Mouse (Mus musculus): ENCODE measurements around the gene 4930548H24Rik.
"Not testable (repeated sequence)": the region's sequence is repeated elsewhere in the genome, so short reads cannot be mapped to it uniquely, and the experiment has no call there.

The 4930548H24Rik gene

GRCm38 (mm10) chr5:31485440-31485839 is at the start of gene 4930548H24Rik:
Gene 4930548H24Rik (plus strand): TSS chr5:31485740.
- no peak for DNase-seq (ENCODE audit: low read depth, low spot score)

- peak; percentile 29 for DNase-seq (ENCODE audit: low read depth, low spot score)
Observed at GRCm38 (mm10) chr5:31451336-31451735, 34.2 kb upstream of the 4930548H24Rik start.

- DNase-seq (ENCODE audit: low read depth, low spot score) = peak; percentile 92
Observed at GRCm38 (mm10) chr5:31451878-31452561, 33.5 kb upstream of the 4930548H24Rik start, which contains the start of gene Zfp512. Gene Zfp512 (plus strand): TSS chr5:31452431.

- DNase-seq (ENCODE audit: low read depth, low spot score) = no peak
Observed at GRCm38 (mm10) chr5:31452562-31452878, 33.0 kb upstream of the 4930548H24Rik start.

- peak; percentile 15 for DNase-seq (ENCODE audit: low read depth, low spot score)
Observed at GRCm38 (mm10) chr5:31452886-31453410, 32.6 kb upstream of the 4930548H24Rik start.

GRCm38 (mm10) chr5:31467798-31468197 is 17.7 kb upstream of the 4930548H24Rik start:
- no peak for DNase-seq (ENCODE audit: low read depth, low spot score)

GRCm38 (mm10) chr5:31469711-31470110 is 15.8 kb upstream of the 4930548H24Rik start:
- DNase-seq (ENCODE audit: low read depth, low spot score) = no peak

- DNase-seq (ENCODE audit: low read depth, low spot score) = peak; percentile 55
Observed at GRCm38 (mm10) chr5:31470334-31470733, 15.2 kb upstream of the 4930548H24Rik start.

GRCm38 (mm10) chr5:31480536-31480935 is 5.0 kb upstream of the 4930548H24Rik start:
- no peak for DNase-seq (ENCODE audit: low read depth, low spot score)

- DNase-seq (ENCODE audit: low read depth, low spot score) = no peak
Observed at GRCm38 (mm10) chr5:31487889-31488288, 2.3 kb downstream of the 4930548H24Rik start.

- no peak for DNase-seq (ENCODE audit: low read depth, low spot score)
Observed at GRCm38 (mm10) chr5:31489116-31489769, 3.7 kb downstream of the 4930548H24Rik start.

- DNase-seq (ENCODE audit: low read depth, low spot score) = no peak
Observed at GRCm38 (mm10) chr5:31492031-31492430, 6.5 kb downstream of the 4930548H24Rik start.

GRCm38 (mm10) chr5:31494513-31495297 is 9.2 kb downstream of the 4930548H24Rik start, which contains the start of gene Gpn1:
Gene Gpn1 (plus strand): TSS chr5:31494741.
- DNase-seq (ENCODE audit: low read depth, low spot score) = peak; percentile 88

GRCm38 (mm10) chr5:31504843-31505242 is 19.3 kb downstream of the 4930548H24Rik start:
- no peak for DNase-seq (ENCODE audit: low read depth, low spot score)

- DNase-seq (ENCODE audit: low read depth, low spot score) = no peak
Observed at GRCm38 (mm10) chr5:31512481-31512880, 26.9 kb downstream of the 4930548H24Rik start.

- DNase-seq (ENCODE audit: low read depth, low spot score) = peak; percentile 42
Observed at GRCm38 (mm10) chr5:31520556-31520955, 35.0 kb downstream of the 4930548H24Rik start.

GRCm38 (mm10) chr5:31526354-31527116 is 41.0 kb downstream of the 4930548H24Rik start, which contains the start of gene Slc4a1ap:
Gene Slc4a1ap (plus strand): TSS chr5:31526995.
- DNase-seq (ENCODE audit: low read depth, low spot score) = peak; percentile 89

- DNase-seq (ENCODE audit: low read depth, low spot score) = no peak
Observed at GRCm38 (mm10) chr5:31527117-31527680, 41.7 kb downstream of the 4930548H24Rik start.

GRCm38 (mm10) chr5:31527707-31528106 is 42.2 kb downstream of the 4930548H24Rik start, which contains the start of gene Supt7l:
Gene Supt7l (minus strand): TSS chr5:31527807.
- DNase-seq (ENCODE audit: low read depth, low spot score) = not testable (repeated sequence)

- DNase-seq (ENCODE audit: low read depth, low spot score) = peak; percentile 39
Observed at GRCm38 (mm10) chr5:31528560-31528959, 43.0 kb downstream of the 4930548H24Rik start.

- DNase-seq (ENCODE audit: low read depth, low spot score) = no peak
Observed at GRCm38 (mm10) chr5:31535228-31535627, 49.7 kb downstream of the 4930548H24Rik start.
